Mouse (Mus musculus): ENCODE measurements at regions not wholly inside any gene's neighbourhood (a gene's known extent, or its start where the extent isn't known, plus 50 kb on each side); places are given as distances from the start of the nearest gene placed in this dataset.

- H3K36me3 ChIP-seq (ENCODE audit: control insufficient read depth, insufficient read depth, low read length) = no peaks in the 10 kb centered on the region
- H3K27me3 ChIP-seq (replicated peaks; ENCODE audit: control insufficient read depth, insufficient read depth, low read length) = no peaks in the 10 kb centered on the region
- H3K9me3 ChIP-seq (ENCODE audit: control insufficient read depth, low read length) = no peaks in the 10 kb centered on the region
- H3K27ac ChIP-seq (ENCODE audit: low read depth, low read length) = no peak overlapping the region
- no peak for ATAC-seq
- no peak overlapping the region for H3K9ac ChIP-seq (ENCODE audit: low read depth, low read length)
- H3K4me1 ChIP-seq (ENCODE audit: control insufficient read depth, insufficient read depth, low read depth, low read length) = no peaks in the 10 kb centered on the region; the same call in 1 of the 2 replicates
- WGBS = 68% methylated on average over 10 of the region's 10 CpGs
- H3K4me2 ChIP-seq (ENCODE audit: low read length) = no peak overlapping the region
- H3K4me3 ChIP-seq (ENCODE audit: low read length) = no peak overlapping the region
Measured at GRCm38 (mm10) chr3:149101785-149102184, 111.4 kb upstream of the Adgrl2 start.

- no peak for ATAC-seq
- Histone ChIP-seq H3K9ac (ENCODE audit: low read depth, low read length) (no peak overlapping the region), H3K27ac (ENCODE audit: low read depth, low read length) (no peak overlapping the region), H3K4me1 (ENCODE audit: control insufficient read depth, insufficient read depth, low read depth, low read length) (no peaks in the 10 kb centered on the region; the same call in 1 of the 2 replicates), H3K27me3 (replicated peaks; ENCODE audit: control insufficient read depth, insufficient read depth, low read length) (no peaks in the 10 kb centered on the region), H3K4me3 (ENCODE audit: low read length) (no peak overlapping the region), H3K36me3 (ENCODE audit: control insufficient read depth, insufficient read depth, low read length) (no peaks in the 10 kb centered on the region), H3K4me2 (ENCODE audit: low read length) (no peak overlapping the region), H3K9me3 (ENCODE audit: control insufficient read depth, low read length) (no peaks in the 10 kb centered on the region)
- 80% methylated on average over 4 of the region's 4 CpGs for WGBS
Measured at GRCm38 (mm10) chr3:149098764-149099163, 108.4 kb upstream of the Adgrl2 start.

GRCm38 (mm10) chr3:149097026-149097425 lies 106.7 kb upstream of the Adgrl2 start:
- Histone ChIP-seq H3K4me3 (ENCODE audit: low read length) (no peak overlapping the region), H3K27ac (ENCODE audit: low read depth, low read length) (no peak overlapping the region), H3K4me2 (ENCODE audit: low read length) (no peak overlapping the region), H3K9me3 (ENCODE audit: control insufficient read depth, low read length) (no peaks in the 10 kb centered on the region), H3K4me1 (ENCODE audit: control insufficient read depth, insufficient read depth, low read depth, low read length) (no peaks in the 10 kb centered on the region), H3K9ac (ENCODE audit: low read depth, low read length) (no peak overlapping the region), H3K27me3 (replicated peaks; ENCODE audit: control insufficient read depth, insufficient read depth, low read length) (no peaks in the 10 kb centered on the region; the same call in 1 of the 2 replicates), H3K36me3 (ENCODE audit: control insufficient read depth, insufficient read depth, low read length) (no peaks in the 10 kb centered on the region)
- no peak for ATAC-seq
- 81% methylated on average over 4 of the region's 4 CpGs for WGBS

- Histone ChIP-seq H3K4me3 (ENCODE audit: low read length) (no peak overlapping the region), H3K9ac (ENCODE audit: low read depth, low read length) (no peak overlapping the region), H3K9me3 (ENCODE audit: control insufficient read depth, low read length) (no peaks in the 10 kb centered on the region), H3K4me1 (ENCODE audit: control insufficient read depth, insufficient read depth, low read depth, low read length) (peaks cover 7% of the 10 kb centered on the region), H3K27ac (ENCODE audit: low read depth, low read length) (no peak overlapping the region), H3K36me3 (ENCODE audit: control insufficient read depth, insufficient read depth, low read length) (no peaks in the 10 kb centered on the region), H3K27me3 (replicated peaks; ENCODE audit: control insufficient read depth, insufficient read depth, low read length) (no peaks in the 10 kb centered on the region; the same call in 1 of the 2 replicates), H3K4me2 (ENCODE audit: low read length) (no peak overlapping the region; the same call in 1 of the 2 replicates)
- 6% methylated on average over 5 of the region's 5 CpGs for WGBS
- no peak for ATAC-seq
Measured at GRCm38 (mm10) chr3:149092649-149093048, 102.3 kb upstream of the Adgrl2 start.

GRCm38 (mm10) chr3:149090103-149090502 lies 99.7 kb upstream of the Adgrl2 start:
- Histone ChIP-seq H3K4me3 (ENCODE audit: low read length) (no peak overlapping the region), H3K9me3 (ENCODE audit: control insufficient read depth, low read length) (no peaks in the 10 kb centered on the region), H3K27me3 (replicated peaks; ENCODE audit: control insufficient read depth, insufficient read depth, low read length) (no peaks in the 10 kb centered on the region; the same call in 1 of the 2 replicates), H3K4me2 (ENCODE audit: low read length) (no peak overlapping the region), H3K9ac (ENCODE audit: low read depth, low read length) (no peak overlapping the region), H3K27ac (ENCODE audit: low read depth, low read length) (no peak overlapping the region), H3K4me1 (ENCODE audit: control insufficient read depth, insufficient read depth, low read depth, low read length) (peaks cover 7% of the 10 kb centered on the region), H3K36me3 (ENCODE audit: control insufficient read depth, insufficient read depth, low read length) (no peaks in the 10 kb centered on the region)
- ATAC-seq = peak; percentile 37; the same call in 1 of the 2 replicates
- 67% methylated on average over 5 of the region's 5 CpGs for WGBS

- peak; percentile 69 for ATAC-seq
- H3K27ac ChIP-seq (ENCODE audit: low read depth, low read length) = no peak overlapping the region
- peak overlapping the region; percentile 62 for H3K4me2 ChIP-seq (ENCODE audit: low read length)
- no peaks in the 10 kb centered on the region; the same call in 1 of the 2 replicates for H3K27me3 ChIP-seq (replicated peaks; ENCODE audit: control insufficient read depth, insufficient read depth, low read length)
- peak overlapping the region; percentile 30 for H3K9ac ChIP-seq (ENCODE audit: low read depth, low read length)
- H3K4me3 ChIP-seq (ENCODE audit: low read length) = peak overlapping the region; percentile 30
- no peaks in the 10 kb centered on the region for H3K9me3 ChIP-seq (ENCODE audit: control insufficient read depth, low read length)
- H3K4me1 ChIP-seq (ENCODE audit: control insufficient read depth, insufficient read depth, low read depth, low read length) = peaks cover 7% of the 10 kb centered on the region
- WGBS = 6% methylated on average over 16 of the region's 16 CpGs
- H3K36me3 ChIP-seq (ENCODE audit: control insufficient read depth, insufficient read depth, low read length) = no peaks in the 10 kb centered on the region
Measured at GRCm38 (mm10) chr3:149088621-149089128, 98.3 kb upstream of the Adgrl2 start.

GRCm38 (mm10) chr3:149087488-149087887 lies 97.1 kb upstream of the Adgrl2 start:
- Histone ChIP-seq H3K27ac (ENCODE audit: low read depth, low read length) (no peak overlapping the region), H3K9ac (ENCODE audit: low read depth, low read length) (no peak overlapping the region), H3K9me3 (ENCODE audit: control insufficient read depth, low read length) (no peaks in the 10 kb centered on the region), H3K36me3 (ENCODE audit: control insufficient read depth, insufficient read depth, low read length) (no peaks in the 10 kb centered on the region), H3K27me3 (replicated peaks; ENCODE audit: control insufficient read depth, insufficient read depth, low read length) (no peaks in the 10 kb centered on the region), H3K4me1 (ENCODE audit: control insufficient read depth, insufficient read depth, low read depth, low read length) (peaks cover 7% of the 10 kb centered on the region), H3K4me3 (ENCODE audit: low read length) (no peak overlapping the region), H3K4me2 (ENCODE audit: low read length) (no peak overlapping the region)
- ATAC-seq = no peak
- WGBS = 86% methylated on average over 8 of the region's 8 CpGs

GRCm38 (mm10) chr3:149086704-149087103 lies 96.3 kb upstream of the Adgrl2 start:
- no peak overlapping the region for H3K4me3 ChIP-seq (ENCODE audit: low read length)
- no peaks in the 10 kb centered on the region for H3K36me3 ChIP-seq (ENCODE audit: control insufficient read depth, insufficient read depth, low read length)
- no peaks in the 10 kb centered on the region for H3K27me3 ChIP-seq (replicated peaks; ENCODE audit: control insufficient read depth, insufficient read depth, low read length)
- peaks cover 7% of the 10 kb centered on the region for H3K4me1 ChIP-seq (ENCODE audit: control insufficient read depth, insufficient read depth, low read depth, low read length)
- H3K4me2 ChIP-seq (ENCODE audit: low read length) = no peak overlapping the region
- H3K27ac ChIP-seq (ENCODE audit: low read depth, low read length) = no peak overlapping the region
- H3K9me3 ChIP-seq (ENCODE audit: control insufficient read depth, low read length) = no peaks in the 10 kb centered on the region
- H3K9ac ChIP-seq (ENCODE audit: low read depth, low read length) = no peak overlapping the region
- no peak for ATAC-seq
- WGBS = 70% methylated on average over 5 of the region's 5 CpGs

GRCm38 (mm10) chr3:149086086-149086485 lies 95.7 kb upstream of the Adgrl2 start:
- WGBS = 71% methylated on average over 3 of the region's 3 CpGs
- Histone ChIP-seq H3K4me1 (ENCODE audit: control insufficient read depth, insufficient read depth, low read depth, low read length) (peaks cover 7% of the 10 kb centered on the region), H3K36me3 (ENCODE audit: control insufficient read depth, insufficient read depth, low read length) (no peaks in the 10 kb centered on the region), H3K27ac (ENCODE audit: low read depth, low read length) (no peak overlapping the region), H3K9ac (ENCODE audit: low read depth, low read length) (no peak overlapping the region), H3K27me3 (replicated peaks; ENCODE audit: control insufficient read depth, insufficient read depth, low read length) (no peaks in the 10 kb centered on the region), H3K4me2 (ENCODE audit: low read length) (no peak overlapping the region), H3K4me3 (ENCODE audit: low read length) (no peak overlapping the region), H3K9me3 (ENCODE audit: control insufficient read depth, low read length) (no peaks in the 10 kb centered on the region)
- no peak for ATAC-seq
